Mouse (Mus musculus): ENCODE results near the gene Chrdl1. TPM values are rescaled to one million over a fixed set of nuclear protein-coding genes. Genes with fewer than 3 reads are reported as not detected.

Chrdl1 gene
- 1 to 10 TPM; 2.2 to 2.8 TPM for total RNA-seq (2021)

DNA sequence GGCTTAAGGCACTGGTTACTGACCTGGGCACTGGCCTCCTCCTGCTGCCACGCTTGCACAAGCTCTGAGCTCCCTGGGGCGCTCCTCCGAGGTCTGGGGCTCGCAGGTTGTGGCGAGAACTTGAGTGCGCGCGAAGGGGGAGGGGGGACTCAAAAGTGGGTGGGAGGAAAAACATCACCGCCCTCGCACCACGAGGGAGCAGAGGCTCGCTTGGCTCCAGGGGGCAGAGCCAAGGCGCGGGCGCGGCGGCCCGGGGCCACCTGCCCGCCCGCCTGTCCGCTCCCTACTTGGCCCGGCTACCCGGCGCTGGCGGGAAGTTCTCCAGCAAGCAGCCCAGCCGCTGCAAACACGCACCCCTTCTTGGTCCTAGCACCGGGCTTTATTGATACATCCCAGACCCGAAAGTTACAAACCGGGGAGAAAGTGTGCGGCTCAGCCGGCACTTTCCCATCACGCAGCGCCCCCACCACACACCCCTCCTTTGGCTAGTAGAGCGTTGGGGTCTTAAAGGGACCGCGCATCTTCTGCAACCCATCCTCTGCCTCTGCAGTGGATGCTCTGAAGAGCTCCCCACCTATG is at the start of gene Chrdl1:
TSS of gene Chrdl1 (minus strand) at position 472 of the 579 bp plus-strand sequence.
- peak; percentile 3 to 15 for DNase-seq

DNA sequence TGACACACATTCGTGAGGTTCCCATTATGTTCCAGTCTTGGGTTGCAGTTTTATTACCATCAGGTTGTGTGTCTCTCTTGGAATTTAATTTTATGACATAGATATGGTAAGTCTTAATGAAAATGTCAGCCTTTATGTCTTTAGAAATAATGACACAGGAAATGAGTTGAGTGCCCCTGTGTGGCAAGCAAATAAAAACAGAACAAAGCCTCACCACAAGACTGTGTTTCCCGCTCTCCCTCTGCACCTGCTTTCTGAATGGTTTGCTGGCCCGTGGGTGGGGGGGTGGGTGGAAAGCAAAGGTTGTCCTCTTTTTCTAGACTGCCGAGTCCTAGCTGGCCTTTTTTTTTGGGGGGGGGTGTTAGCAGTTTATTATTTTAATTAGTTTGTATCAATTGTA is 48.6 kb upstream of the Chrdl1 start:
- no peak for DNase-seq
- intact Hi-C loops (cut with DNase I): loop anchor here (10.0 kb wide), 1 partner anchor 168 kb away; no protein-coding TSS in a partner anchor

More for the DNA sequence above, at the start of gene Chrdl1:
- intact Hi-C loops (cut with DNase I): no loop called here

DNA sequence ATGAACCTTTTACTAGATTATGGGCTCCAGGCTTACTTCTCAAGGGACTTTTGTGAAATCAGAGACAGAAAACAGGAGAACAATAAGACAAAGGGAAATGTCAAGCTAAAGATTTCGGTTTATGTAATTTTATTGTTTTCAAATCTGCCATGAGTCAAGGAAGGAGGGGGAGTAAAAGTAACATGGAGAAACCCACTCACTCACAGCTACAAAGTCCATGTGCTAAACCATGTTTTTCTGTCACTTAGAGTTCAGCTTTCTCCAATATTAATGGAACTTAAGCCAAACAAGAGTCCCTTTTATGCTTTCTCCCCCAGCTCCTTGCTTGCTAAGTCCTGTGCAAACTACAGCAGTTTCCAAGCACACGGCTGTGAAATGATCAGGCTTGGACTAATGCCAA is 10.5 kb upstream of the Chrdl1 start:
- no peak for DNase-seq
- intact Hi-C loops (cut with DNase I): no loop called here

DNA sequence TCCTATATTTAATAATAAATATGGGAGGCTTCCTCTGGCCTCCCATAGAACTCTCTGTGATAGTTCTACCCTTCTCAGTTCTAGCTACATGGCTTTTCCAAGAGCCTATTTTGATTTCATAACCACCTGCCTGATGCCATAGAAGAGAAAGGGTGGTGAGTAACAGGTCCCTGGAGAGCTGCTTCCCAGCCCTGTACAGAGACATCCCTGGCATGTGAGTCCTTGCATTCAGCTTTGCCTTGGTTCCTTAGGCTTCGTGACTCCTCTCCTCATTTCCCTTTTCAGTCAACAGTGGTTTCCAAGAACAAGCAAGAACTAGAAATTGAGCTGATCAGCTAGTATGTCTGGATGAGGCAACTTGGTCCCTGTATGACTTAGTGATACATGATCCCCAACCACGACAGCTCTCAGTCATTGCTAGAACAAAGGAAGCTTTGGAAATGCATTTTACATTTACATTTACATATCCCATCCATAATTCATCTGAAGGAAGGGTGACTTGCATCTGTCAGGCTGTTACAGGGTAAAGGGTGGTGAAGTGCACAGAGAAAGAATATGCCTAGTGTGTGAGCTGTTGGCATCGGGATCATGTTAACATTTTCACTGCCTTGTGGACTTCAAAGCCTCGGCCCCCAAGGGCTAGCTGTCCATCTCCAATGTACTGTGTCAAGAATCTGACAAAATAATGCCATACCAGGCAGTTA is 27.7 kb downstream of the Chrdl1 start:
- DNase-seq: no peak
- intact Hi-C loops (cut with DNase I): no loop called here

DNA sequence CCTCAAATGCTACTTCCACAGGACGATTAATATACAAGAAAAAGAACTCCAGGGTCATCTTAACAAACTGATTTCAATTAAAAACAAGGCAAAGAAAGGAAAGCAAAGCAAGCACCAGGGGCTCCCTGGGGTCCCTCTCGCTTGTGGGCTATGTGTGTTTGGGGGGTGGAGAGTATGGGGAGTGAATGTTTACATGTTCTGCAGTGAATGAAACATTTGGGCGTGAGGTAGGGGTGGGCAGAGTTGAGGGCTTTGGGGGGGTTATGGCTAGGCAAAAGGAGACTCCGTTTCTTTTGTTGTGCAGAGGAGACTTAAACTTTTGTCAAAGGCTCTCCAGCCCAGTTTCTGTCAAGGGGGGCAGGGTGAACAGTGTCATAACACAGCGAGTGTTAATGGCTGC is 46.8 kb downstream of the Chrdl1 start:
- no peak for DNase-seq
- intact Hi-C loops (cut with DNase I): no loop called here

DNA sequence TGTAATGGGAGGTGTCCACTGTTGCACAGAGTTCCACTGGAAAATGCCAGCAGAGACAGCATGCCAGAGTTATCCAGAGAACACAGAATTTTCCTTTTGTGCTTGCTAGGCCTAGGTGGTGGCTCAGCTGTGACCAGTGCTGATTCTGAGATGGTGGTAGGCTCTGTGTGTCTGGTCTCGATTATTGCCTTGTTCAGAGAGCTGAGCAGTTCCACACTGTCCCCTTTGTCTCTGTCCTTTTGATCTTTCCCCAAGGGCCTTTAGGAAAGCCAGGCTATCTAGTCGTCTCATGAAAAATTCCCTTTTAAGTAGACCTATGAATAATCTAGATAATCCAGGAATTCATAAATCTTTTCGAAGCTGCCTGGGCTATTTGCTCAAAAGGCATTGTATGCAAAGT is 47.3 kb downstream of the Chrdl1 start:
- DNase-seq: no peak
- intact Hi-C loops (cut with DNase I): no loop called here

DNA sequence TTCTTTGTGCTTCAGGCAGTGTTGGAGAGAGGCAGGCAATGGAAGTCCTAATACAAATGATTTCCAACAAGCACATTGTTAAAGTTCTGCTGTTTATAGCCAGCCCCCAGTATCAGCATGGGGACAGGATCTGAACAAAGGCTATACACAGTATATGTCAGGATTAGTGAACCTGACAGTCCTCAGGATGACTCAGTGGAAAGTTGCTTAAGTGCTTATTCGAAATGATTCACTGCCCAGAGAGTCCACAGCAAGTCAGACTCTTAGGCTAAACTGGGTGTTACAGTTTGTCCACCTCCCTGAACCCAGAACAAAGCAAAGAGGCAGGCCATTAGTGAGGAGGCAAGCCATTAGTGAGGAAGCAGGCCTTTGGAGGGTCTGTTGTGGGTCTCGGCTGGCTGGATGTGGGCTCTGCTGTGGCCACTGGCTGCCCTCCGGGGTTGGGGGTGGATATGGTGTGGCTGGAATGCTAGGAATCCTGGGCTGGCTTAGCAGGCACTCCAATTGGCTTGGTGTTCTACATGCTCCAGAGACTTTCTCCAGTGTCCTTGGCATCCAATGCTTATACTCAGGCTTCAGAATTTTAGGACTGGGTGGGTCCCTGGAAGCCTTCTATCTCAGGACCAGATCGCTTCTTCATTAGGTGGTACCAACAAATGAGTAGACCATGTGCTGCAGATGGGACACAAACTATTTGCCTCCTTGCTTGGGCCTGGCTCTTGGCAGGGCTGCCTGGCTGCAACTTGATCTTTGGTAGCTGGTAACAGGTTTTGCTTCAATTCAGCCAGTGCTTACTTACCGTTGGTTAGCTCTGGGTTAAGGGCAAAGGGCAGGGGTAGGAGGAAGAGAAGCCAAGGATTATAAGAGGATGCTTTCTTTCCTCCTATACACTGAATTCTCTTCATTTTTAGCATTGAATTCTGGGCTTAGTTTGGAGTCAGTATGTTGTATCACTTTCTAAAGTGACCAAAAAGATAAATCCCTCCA is 49.3 kb downstream of the Chrdl1 start:
- DNase-seq: peak; percentile 5 to 24
- intact Hi-C loops (cut with DNase I): no loop called here

DNA sequence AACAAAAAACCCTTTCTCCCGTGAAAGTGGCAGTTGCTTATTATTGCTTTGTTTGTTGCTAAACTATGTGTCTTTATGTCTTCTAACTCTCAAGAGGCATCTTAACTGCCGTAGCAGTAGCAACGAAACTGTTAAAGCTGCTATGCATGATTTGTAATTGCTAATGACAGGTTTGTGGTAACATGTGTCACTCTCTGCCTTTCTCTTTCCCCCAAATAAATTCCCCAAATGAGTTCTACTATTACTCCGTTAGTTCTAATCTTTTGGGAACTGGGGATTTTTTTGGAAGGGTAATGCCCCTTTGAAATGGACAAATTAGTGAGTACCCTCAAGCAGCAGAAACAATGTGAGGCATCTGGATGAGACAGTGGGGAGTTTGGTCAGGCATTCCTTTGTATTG is 55.9 kb downstream of the Chrdl1 start:
- intact Hi-C loops (cut with DNase I): no loop called here
- DNase-seq: no peak

DNA sequence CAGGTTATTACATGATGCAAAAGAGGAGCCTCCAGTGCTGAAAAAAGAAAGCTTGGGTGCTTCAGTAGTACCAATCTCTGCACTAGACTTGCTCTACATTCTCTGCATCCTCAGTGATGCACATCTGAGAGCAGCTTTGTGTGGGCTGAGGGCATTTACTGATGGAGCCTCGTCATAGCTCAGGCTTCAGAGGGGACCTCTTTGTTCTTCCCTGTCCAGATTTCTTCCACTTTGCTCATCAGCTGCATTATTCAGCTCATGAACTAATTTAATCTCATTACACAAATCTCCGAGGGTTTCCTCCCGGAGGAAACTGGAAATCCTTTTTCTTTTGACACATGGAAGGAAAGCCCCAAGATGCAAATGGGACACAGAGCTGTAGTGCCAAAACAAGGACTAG is 56.5 kb downstream of the Chrdl1 start:
- no peak for DNase-seq
- intact Hi-C loops (cut with DNase I): no loop called here

DNA sequence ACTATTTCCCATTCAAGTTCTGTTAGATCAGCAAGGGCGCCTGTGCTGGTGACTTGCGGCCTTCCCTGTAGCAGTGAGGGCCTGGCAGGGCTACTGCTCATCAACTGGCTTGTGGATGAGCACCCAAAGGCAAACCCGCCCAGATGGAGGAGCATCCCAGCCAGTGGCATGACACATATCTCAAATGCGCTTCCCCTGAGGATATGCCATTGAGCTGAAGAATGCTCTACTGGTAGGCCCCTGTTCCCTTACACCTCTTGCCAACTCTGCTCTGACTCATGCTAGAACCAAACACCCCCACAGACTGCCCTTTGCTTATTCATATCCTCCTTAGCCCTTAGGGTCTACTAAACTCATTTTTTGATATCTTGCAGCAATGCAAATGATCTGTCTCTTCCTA is 57.4 kb downstream of the Chrdl1 start:
- no peak for DNase-seq
- intact Hi-C loops (cut with DNase I): no loop called here

DNA sequence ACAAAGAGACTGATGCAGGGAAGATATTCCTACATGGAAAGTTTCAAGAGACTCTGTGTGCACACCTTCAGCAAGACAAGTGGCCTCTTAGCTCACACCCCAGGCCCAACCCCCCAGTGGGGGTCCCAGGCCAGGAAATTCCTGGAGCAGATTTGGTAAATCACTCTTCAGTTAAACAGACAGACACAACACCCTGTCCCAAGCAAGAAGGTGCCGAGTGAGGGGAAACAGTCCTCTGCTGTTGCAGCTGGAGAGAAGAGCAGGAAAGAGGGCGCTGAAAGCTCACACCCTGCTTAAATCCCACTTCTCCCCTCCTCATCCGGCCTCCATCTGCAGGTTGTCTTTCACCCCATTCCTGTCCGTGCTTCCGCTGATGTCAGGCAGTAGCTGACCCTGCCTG is 58.2 kb downstream of the Chrdl1 start:
- peak; percentile 2 to 4 for DNase-seq
- intact Hi-C loops (cut with DNase I): no loop called here

DNA sequence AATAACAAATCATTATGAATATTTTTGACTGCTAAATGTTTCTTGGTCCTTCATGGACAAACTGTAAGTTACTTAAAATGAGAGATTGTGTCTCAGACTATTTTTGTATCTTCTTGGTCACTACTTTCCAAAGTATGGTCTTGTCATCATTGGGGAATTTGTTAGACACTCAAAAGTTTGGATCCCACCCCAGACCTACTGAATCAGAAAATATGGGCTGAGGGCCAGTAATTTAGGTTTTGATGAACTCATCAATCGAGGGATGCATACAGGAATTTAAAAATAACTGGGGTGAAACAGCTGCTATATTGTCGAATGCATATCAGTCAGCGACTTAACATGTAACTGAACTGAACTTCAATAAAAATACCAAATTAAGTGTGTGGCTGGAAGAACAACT is 80.9 kb downstream of the Chrdl1 start:
- intact Hi-C loops (cut with DNase I): no loop called here
- DNase-seq: no peak

DNA sequence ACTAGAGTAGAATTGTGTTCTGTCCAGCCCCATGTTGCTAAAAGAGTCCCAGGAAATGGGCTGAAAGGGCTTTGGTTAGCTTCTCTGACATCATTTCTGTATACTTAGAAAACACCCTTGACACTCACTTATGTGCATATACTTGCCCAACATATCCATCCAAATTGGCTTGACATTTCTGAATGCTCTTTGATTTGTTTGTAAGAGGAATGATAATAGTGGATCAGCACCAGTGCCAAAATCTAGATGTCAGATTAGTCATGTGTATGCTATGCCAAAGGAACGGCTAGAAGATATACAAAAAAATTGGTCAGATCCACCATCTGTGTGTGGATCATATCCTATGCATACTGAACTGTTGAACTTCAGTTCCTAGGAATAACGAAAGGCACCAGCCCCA is 99.3 kb downstream of the Chrdl1 start:
- intact Hi-C loops (cut with DNase I): no loop called here
- DNase-seq: no peak

DNA sequence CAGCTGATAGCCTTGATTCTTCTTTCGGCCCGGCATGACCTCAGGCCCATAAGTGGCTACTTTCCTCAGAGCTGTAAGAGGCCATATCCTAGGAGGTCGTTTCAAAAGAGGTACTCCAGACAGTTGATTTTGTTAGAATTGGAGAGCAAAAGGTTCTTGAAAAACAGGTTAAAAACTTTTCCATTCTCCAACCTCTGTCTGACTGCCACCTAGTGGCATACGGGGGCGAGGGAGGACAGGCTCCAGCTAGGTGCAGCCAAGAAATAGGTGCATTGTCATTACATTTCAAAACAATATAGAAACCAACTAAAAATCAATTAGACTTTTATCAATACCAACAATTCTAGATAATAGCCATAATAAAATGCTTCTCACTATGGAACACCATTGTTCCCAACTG is 118.9 kb downstream of the Chrdl1 start:
- DNase-seq: peak in 1 of 2 experiments; percentile 26
- intact Hi-C loops (cut with DNase I): loop anchor here (10.0 kb wide), 1 partner anchor 170 kb away; no protein-coding TSS in a partner anchor

DNA sequence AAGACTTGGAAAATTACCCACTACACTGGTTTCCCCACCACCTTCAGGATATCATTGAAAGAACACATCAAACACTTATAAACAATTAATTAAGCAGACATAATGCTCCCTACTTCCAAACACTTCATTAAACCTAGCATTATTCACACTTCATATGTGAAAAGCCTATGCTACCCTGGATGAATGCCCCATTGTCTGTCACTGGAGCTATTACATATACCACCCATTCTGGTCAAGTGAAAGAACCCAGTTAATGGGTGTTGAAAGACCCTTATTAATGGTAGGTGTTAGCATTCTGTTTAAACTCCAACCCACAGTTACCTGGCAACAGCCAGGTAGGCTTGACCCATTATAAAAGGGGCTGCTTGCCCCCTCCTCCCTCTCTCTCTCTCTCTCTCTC is 143.4 kb downstream of the Chrdl1 start:
- intact Hi-C loops (cut with DNase I): no loop called here
- no peak for DNase-seq

Other genes starting within 250 kb of the Chrdl1 start
- gene Pak3, start 124.3 kb upstream of the Chrdl1 start, total RNA-seq (2021): 1 to 10 TPM; 2.4 to 5.5 TPM

Data from heart, postnatal 10 days (tissue).